Mouse (Mus musculus) lung, postnatal 0 days (tissue): ENCODE measurements around the gene Rnf217.

Experiments
- CTCF ChIP-seq: IDR thresholded peaks from 2 replicates; pipeline ENCODE4 v1.5.1; 2016; ENCODE audit warnings: antibody characterized with exemption, mild to moderate bottlenecking
- EP300 ChIP-seq: IDR thresholded peaks from 2 replicates; pipeline ENCODE4 v1.6.1; 2016; ENCODE audit warnings: antibody characterized with exemption, mild to moderate bottlenecking, control low read depth

- TF ChIP-seq CTCF: peak; percentile 87
- no peak for TF ChIP-seq EP300
These were observed 143.0 kb downstream of the Rnf217 start for GRCm38 (mm10) chr10:31465840-31466541.
